Mouse (Mus musculus) midbrain, embryonic 11.5 days (tissue): ENCODE data around the gene Gm20518. TPM values are rescaled to one million over a fixed set of nuclear protein-coding genes. Genes with fewer than 3 reads are reported as not detected.

Experiments
- ATAC-seq: fragments of 200-750 bp; cut with Nextera tagmentation; 2 replicates; pipeline ENCODE4 v1.8.0; 2017; ENCODE audit warnings: moderate TSS enrichment, moderate library complexity; ENCODE audit not compliant: low FRiP score
- DNase-seq: peaks from one replicate; pipeline ENCODE4 v3.0.0; 2015; ENCODE audit warnings: low spot score; ENCODE audit errors: missing footprints
- H3K27ac ChIP-seq: fragments of 300-500 bp; sonication (generic); 2 replicates; pipeline ENCODE4 v1.5.1; 2014; ENCODE audit warnings: low read depth, low read length
- H3K27me3 ChIP-seq: fragments of 300-500 bp; sonication (generic); 2 replicates; pipeline ENCODE4 v1.6.1; 2014; ENCODE audit warnings: mild to moderate bottlenecking, low read length, moderate library complexity, mixed read lengths; ENCODE audit not compliant: control insufficient read depth, insufficient read depth
- H3K36me3 ChIP-seq: fragments of 300-500 bp; sonication (generic); 2 replicates; pipeline ENCODE4 v1.6.1; 2014; ENCODE audit warnings: mild to moderate bottlenecking, low read length, moderate library complexity, mixed read lengths; ENCODE audit not compliant: control insufficient read depth, insufficient read depth
- H3K4me1 ChIP-seq: fragments of 300-500 bp; sonication (generic); 2 replicates; pipeline ENCODE4 v1.6.1; 2014; ENCODE audit warnings: low read length; ENCODE audit not compliant: control insufficient read depth, insufficient read depth
- H3K4me2 ChIP-seq: fragments of 300-500 bp; sonication (generic); 2 replicates; pipeline ENCODE4 v1.6.1; 2014; ENCODE audit warnings: mild to moderate bottlenecking, moderate library complexity
- H3K4me3 ChIP-seq: fragments of 300-500 bp; sonication (generic); 2 replicates; pipeline ENCODE4 v1.5.1; 2014; ENCODE audit warnings: low read depth, low read length
- H3K9ac ChIP-seq: fragments of 300-500 bp; sonication (generic); 2 replicates; pipeline ENCODE4 v1.6.1; 2014; ENCODE audit warnings: low read length
- H3K9me3 ChIP-seq: fragments of 300-500 bp; sonication (generic); 2 replicates; pipeline ENCODE4 v1.6.1; 2016; ENCODE audit warnings: low read length; ENCODE audit not compliant: control insufficient read depth
- WGBS: fragments of 180-500 bp; shearing (Covaris S2); extraction: QIAGEN DNeasy Blood & Tissue Kit; methylation state at CpG from one replicate; pipeline ENCODE4 v1.1.7; 2014; 5-methylcytosine and 5-hydroxymethylcytosine counted together
- polyA plus RNA-seq: library from polyadenylated mRNA; unstranded; fragments of >200 nt; fragmentation: Nextera tagmentation; extraction: Ambion mirVana; gene quantifications from 2 replicates; pipeline ENCODE4 v1.2.1, GENCODE M21; 2014

Gm20518 gene
- polyA plus RNA-seq, 1 experiment from 2014 or later, result 0.16 TPM

- Histone ChIP-seq H3K27me3 (no peaks in the 10 kb centered on the region), H3K9ac (no peak overlapping the region), H3K36me3 (peaks cover 35% of the 10 kb centered on the region; the same call in 1 of the 2 replicates), H3K27ac (no peak overlapping the region), H3K4me3 (no peak overlapping the region), H3K4me2 (no peak overlapping the region), H3K9me3 (no peaks in the 10 kb centered on the region), H3K4me1 (no peaks in the 10 kb centered on the region)
- ATAC-seq, result no peak
- DNase-seq, result no peak
- 93% methylated on average over 10 of the region's 10 CpGs for WGBS
Observed at GRCm38 (mm10) chr16:17843701-17844365, 47.6 kb downstream of the Gm20518 start.

GRCm38 (mm10) chr16:17842437-17842836 is 49.0 kb downstream of the Gm20518 start:
- DNase-seq (no peak), ATAC-seq (no peak)
- 97% methylated on average over 7 of the region's 7 CpGs for WGBS
- Histone ChIP-seq H3K27ac (no peak overlapping the region), H3K36me3 (peaks cover 32% of the 10 kb centered on the region; the same call in 1 of the 2 replicates), H3K4me1 (no peaks in the 10 kb centered on the region), H3K9ac (no peak overlapping the region), H3K27me3 (peaks cover 2% of the 10 kb centered on the region; the same call in 1 of the 2 replicates), H3K9me3 (no peaks in the 10 kb centered on the region), H3K4me3 (no peak overlapping the region), H3K4me2 (no peak overlapping the region)

GRCm38 (mm10) chr16:17839976-17840375 is 51.5 kb downstream of the Gm20518 start:
- H3K36me3 ChIP-seq, result peaks cover 22% of the 10 kb centered on the region; the same call in 1 of the 2 replicates
- no peak overlapping the region for H3K9ac ChIP-seq
- no peak overlapping the region for H3K4me3 ChIP-seq
- H3K27me3 ChIP-seq, result peaks cover 18% of the 10 kb centered on the region
- ATAC-seq, result no peak
- DNase-seq, result no peak
- no peaks in the 10 kb centered on the region for H3K9me3 ChIP-seq
- no peak overlapping the region for H3K4me2 ChIP-seq
- WGBS, result 80% methylated on average over 4 of the region's 4 CpGs
- H3K27ac ChIP-seq, result no peak overlapping the region
- H3K4me1 ChIP-seq, result no peaks in the 10 kb centered on the region

- Histone ChIP-seq H3K4me1 (peaks cover 4% of the 10 kb centered on the region), H3K9me3 (no peaks in the 10 kb centered on the region), H3K9ac (no peak within 1 kb of the TSS), H3K36me3 (peaks cover 15% of the 10 kb centered on the region; the same call in 1 of the 2 replicates), H3K27me3 (peaks cover 37% of the 10 kb centered on the region), H3K27ac (no peak within 1 kb of the TSS), H3K4me3 (no peak within 1 kb of the TSS), H3K4me2 (no peak within 1 kb of the TSS)
- 83% methylated on average over 6 of the region's 6 CpGs for WGBS
- ATAC-seq, result no peak
- peak; percentile 82 for DNase-seq
Observed at GRCm38 (mm10) chr16:17838051-17838450, 53.4 kb downstream of the Gm20518 start, which contains the start of gene Car15. Gene Car15, minus strand, starts transcription at chr16:17838364.

GRCm38 (mm10) chr16:17835481-17835880 is 56.0 kb downstream of the Gm20518 start:
- DNase-seq (no peak), ATAC-seq (no peak)
- Histone ChIP-seq H3K9me3 (no peaks in the 10 kb centered on the region), H3K9ac (no peak overlapping the region), H3K27me3 (peaks cover 63% of the 10 kb centered on the region), H3K36me3 (no peaks in the 10 kb centered on the region), H3K4me3 (no peak overlapping the region), H3K4me1 (peaks cover 6% of the 10 kb centered on the region), H3K27ac (no peak overlapping the region), H3K4me2 (no peak overlapping the region)
- 51% methylated on average over 13 of the region's 13 CpGs for whole genome bisulfite sequencing

GRCm38 (mm10) chr16:17834543-17834942 is 56.9 kb downstream of the Gm20518 start:
- 55% methylated on average over 7 of the region's 7 CpGs for WGBS
- H3K9ac ChIP-seq, result no peak overlapping the region
- peak; percentile 90 for DNase-seq
- peaks cover 6% of the 10 kb centered on the region for H3K4me1 ChIP-seq
- peak overlapping the region; percentile 59 for H3K4me2 ChIP-seq
- H3K27me3 ChIP-seq, result peaks cover 64% of the 10 kb centered on the region
- ATAC-seq, result no peak
- H3K4me3 ChIP-seq, result no peak overlapping the region
- H3K36me3 ChIP-seq, result no peaks in the 10 kb centered on the region
- no peak overlapping the region for H3K27ac ChIP-seq
- no peaks in the 10 kb centered on the region for H3K9me3 ChIP-seq

GRCm38 (mm10) chr16:17833681-17834399 is 57.6 kb downstream of the Gm20518 start:
- no peaks in the 10 kb centered on the region for H3K9me3 ChIP-seq
- peak overlapping the region; percentile 37 for H3K9ac ChIP-seq
- peaks cover 64% of the 10 kb centered on the region for H3K27me3 ChIP-seq
- under 1% methylated on average over 70 of the region's 103 CpGs for WGBS
- peaks cover 6% of the 10 kb centered on the region for H3K4me1 ChIP-seq
- no peak overlapping the region for H3K27ac ChIP-seq
- H3K36me3 ChIP-seq, result no peaks in the 10 kb centered on the region
- ATAC-seq (peak; percentile 70), DNase-seq (peak; percentile 95)
- H3K4me3 ChIP-seq, result peak overlapping the region; percentile 57
- H3K4me2 ChIP-seq, result peak overlapping the region; percentile 59

GRCm38 (mm10) chr16:17833321-17833680 is 58.2 kb downstream of the Gm20518 start:
- peak overlapping the region; percentile 57 for H3K4me3 ChIP-seq
- WGBS, result under 1% methylated on average over 37 of the region's 37 CpGs
- H3K27ac ChIP-seq, result no peak overlapping the region
- no peaks in the 10 kb centered on the region for H3K9me3 ChIP-seq
- peaks cover 6% of the 10 kb centered on the region for H3K4me1 ChIP-seq
- ATAC-seq (peak; percentile 68), DNase-seq (peak; percentile 93)
- peak overlapping the region; percentile 59 for H3K4me2 ChIP-seq
- no peaks in the 10 kb centered on the region for H3K36me3 ChIP-seq
- peak overlapping the region; percentile 37 for H3K9ac ChIP-seq
- peaks cover 62% of the 10 kb centered on the region for H3K27me3 ChIP-seq

- Histone ChIP-seq H3K9ac (peak within 1 kb of the TSS; percentile 37), H3K27ac (no peak within 1 kb of the TSS), H3K4me3 (peak within 1 kb of the TSS; percentile 57), H3K4me1 (peaks cover 6% of the 10 kb centered on the region), H3K27me3 (peaks cover 62% of the 10 kb centered on the region), H3K9me3 (no peaks in the 10 kb centered on the region), H3K36me3 (no peaks in the 10 kb centered on the region), H3K4me2 (peak within 1 kb of the TSS; percentile 59)
- DNase-seq (no peak), ATAC-seq (no peak)
- 17% methylated on average over 7 of the region's 7 CpGs for WGBS
Observed at GRCm38 (mm10) chr16:17832821-17833220, 58.6 kb downstream of the Gm20518 start, which contains the start of gene B830017H08Rik. Gene B830017H08Rik, plus strand, starts transcription at chr16:17833121.
